Mouse (Mus musculus) mouse embryonic stem cell (cell line): Measurements from ENCODE around the gene Rab40c.

Source experiments
- in situ Hi-C, 2 experiments: fragments of 300-500 bp; cut with MboI; formaldehyde crosslinking; loops; 1 replicate in 1 of 2; 3 replicates in 1 of 2; pipeline ENCODE4 v1.14.3; 2019 to 2020; ENCODE audit warnings: low sequenced_read_pairs in 2 of 2, low pct_unique_long_range_greater_than_20kb in 1 of 2, mixed read lengths in 1 of 2; ENCODE audit not compliant: unreplicated experiment in 1 of 2

Gene Rab40c

DNA sequence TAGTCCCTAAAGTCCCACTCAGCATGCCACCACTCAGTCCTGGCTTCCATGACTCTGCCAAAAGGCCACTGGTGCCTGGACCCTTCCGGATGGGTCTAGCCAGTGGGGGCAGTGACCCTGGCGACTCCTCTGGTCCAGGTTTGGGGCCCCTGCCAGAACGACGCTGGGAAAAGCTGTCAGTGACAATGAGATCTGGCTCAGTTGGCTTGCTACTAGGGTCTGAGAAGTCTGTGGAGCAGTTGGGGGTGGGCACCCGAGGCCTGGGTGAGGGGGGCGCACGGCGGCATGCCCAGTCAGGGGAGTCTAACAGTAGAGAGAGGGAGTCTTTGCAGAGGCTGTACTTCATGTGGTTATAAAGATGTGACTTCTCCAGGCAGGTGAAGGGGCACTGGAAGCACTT is 28.5 kb upstream of the Rab40c start:
- in situ Hi-C loops = no loop called here

DNA sequence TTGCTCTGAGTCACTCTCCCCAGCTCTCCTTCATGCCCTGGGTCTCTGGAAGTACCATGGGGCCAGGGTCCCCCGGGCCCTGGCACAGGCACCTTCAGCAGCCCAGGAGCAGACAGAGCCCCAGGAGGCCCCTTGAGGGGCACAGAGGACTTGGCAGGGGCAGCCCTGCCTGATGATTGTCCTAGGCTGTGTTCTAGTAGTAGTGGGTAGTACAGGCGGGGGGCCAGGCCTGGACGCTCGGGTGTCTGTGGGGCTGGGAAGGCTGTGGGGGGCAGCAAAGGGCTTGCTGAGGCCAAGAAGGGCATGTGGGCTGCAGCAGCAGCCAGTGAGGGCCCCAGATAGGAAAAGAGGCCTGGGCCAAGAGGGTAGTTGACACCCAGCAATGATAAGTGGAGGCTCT is 28.0 kb upstream of the Rab40c start:
- in situ Hi-C loops = no loop called here

DNA sequence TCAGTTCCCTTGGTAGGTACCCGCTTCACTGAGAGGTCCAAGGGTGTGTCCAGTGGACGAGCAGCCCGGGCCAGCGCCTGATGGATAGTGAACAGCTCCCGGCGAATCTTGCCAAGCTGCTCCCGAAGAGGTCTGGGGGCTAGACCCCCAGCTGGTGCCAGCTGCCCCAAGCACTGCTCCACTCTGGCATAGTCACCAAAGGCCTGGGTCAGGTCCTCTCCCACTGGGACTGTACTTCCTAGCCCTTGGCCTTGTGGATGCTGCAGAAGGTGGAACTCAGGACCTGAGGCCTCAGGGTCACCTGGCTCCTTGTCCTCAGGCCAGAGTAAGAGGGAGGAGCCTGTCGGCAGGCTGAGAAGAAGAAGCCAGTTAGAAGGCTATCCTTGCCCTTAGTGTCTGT is 27.4 kb upstream of the Rab40c start:
- in situ Hi-C loops = no loop called here

DNA sequence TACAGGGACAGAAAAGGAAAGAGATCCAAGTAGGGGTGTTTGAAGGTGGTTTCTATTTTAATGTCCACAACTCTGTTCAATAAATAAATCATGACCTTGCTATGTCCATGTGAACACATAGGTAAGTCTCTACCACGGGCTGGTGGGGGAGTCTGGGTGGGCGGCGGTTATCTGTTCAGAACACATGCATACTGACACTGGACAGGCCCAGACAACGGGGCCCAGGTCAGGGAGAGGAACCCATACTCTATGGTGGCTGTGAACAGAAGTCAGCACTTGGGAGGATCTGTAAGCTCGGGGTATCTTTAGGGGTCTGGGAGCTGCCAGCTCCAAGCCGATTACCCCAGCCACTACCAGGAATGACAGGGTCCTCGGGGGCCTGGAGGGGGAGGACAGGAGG is 26.8 kb upstream of the Rab40c start:
- in situ Hi-C loops = no loop called here

DNA sequence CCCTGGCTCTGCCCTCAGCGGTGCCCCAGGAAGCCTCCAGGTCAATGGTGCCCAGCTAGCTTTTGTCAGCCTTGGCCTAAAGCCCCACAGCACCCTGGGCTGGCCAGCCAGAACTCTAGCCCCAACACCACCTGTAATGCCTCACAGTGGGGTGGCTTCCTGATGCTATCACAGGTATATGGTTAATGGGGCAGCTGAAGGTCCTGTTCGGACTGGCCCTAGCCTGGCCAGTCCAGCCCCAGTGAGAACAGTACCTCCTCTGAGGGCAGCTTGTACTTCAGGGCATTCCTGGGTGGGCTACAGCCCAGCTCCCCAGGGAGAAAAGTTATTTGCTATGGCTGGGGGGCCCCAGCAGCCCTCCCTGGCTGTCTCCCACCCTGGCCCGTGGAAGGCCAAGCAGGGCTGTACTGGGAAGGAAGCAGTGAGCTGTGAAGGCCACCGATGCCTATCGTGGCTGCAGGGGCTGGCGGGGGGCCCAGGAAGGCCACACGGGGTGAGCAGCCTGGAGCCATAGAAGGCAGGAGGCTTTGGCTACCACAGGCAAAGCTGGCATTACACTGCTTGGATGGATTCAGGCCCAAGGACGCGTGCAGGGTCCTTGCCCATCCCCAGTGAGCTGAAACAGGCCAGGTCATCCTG is 26.1 kb upstream of the Rab40c start:
- in situ Hi-C loops = no loop called here

DNA sequence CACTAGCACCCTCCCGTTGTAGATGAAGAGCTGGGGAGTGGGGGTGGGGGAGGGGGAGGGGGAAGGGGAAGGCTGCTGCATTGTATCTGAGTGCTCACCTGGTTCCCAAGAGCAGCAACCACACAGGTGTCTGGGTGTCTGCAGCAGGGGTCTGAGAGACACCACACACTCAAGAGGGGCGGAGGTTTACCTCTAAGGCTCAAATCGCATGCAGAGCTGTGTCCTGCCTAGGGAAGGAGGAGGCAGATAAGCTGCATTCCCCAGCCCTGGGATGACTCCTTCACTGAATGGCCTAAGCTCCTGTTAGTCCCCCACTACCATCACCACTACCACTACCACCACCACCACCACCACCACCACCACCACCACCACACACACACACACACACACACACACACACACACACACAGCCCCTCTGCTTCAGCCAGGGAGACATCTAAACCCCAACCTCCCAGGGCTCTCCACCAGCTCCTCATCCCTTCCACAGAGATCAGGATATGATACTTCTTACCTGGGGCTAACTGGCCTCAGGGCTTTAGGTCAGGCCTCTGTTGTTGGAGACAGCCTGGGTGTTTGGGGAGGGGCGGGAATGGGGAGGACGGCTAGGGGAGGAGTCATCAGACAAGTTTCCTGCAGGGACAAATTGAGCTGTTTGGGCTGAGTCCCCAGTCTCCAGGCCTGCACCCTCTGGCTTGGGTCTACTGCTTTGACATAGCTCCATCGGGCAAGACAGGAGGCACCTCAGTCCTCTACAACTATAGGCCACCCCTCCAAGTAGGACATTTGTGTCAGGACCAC is 25.0 kb upstream of the Rab40c start, which contains the start of the genes Pigq and Nhlrc4:
Gene Pigq (minus strand): TSS at position 571 of the 798 bp plus-strand sequence.
Gene Nhlrc4 (minus strand): TSS at position 596 of the 798 bp plus-strand sequence.
- in situ Hi-C loops = no loop called here

DNA sequence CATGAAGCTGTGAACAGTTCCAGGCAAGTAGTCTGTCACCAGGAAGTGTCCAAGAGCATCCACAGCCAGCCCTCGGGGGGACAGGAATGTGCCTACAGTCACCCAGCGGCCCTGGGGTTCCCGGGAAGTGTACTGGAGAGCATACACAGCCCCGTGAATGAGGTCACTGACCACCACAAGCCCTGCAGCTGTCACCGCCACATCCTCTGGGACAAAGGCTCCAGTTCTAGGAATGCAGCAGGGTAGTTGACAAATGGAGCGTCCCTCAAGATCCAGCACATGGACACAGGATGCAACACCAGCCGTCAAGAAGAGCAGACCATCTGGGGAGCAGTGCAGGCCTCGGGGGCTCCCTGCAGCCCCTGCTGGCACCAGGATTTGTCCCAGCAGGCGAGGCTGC is 24.2 kb upstream of the Rab40c start:
- in situ Hi-C loops = no loop called here

DNA sequence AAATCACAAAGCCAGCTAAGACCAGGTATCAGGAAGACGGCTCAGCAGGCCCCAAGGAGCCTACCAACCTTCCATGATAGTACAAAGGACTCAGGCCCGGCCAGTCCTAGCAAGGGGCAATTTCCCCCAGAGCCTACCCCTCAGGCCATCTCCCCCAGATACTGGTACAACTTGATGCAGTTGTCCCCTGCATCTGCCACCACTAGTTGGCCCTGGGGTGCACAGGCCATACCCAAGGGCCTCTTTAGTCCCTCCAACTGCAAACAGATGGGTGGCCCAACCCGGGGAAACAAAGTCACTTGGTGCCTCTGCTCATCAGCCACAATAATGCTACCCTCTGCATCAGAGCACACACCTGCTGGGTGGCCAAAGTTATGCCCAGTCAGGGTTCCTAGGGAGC is 23.7 kb upstream of the Rab40c start:
- in situ Hi-C loops = no loop called here

DNA sequence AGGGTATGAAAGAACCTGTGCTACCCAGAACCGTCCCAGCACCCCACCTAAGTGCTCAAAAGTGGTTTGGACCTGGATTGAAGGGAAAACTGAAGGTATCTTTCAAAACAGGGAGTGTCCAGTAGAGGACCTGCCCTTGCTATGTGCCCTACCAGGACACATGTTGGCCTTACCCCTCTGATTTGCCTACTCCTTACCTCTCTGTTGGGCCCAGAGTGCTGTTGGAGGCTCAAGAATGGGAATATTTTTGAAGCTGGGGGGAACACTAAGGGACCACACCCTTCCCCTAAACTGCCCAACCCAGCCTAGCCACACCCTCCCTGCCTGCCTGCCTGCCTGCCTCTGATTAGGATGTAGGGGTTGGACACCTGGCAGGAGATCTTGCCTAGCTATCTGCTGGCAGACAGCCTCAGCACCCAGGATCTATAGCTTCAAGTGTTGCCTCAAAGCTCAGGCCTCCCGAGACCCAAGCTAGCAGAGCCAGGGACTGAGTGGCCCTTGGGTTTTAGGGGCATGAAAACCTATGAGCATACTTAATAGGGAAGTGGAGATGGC is 23.1 kb upstream of the Rab40c start:
- in situ Hi-C loops = no loop called here

DNA sequence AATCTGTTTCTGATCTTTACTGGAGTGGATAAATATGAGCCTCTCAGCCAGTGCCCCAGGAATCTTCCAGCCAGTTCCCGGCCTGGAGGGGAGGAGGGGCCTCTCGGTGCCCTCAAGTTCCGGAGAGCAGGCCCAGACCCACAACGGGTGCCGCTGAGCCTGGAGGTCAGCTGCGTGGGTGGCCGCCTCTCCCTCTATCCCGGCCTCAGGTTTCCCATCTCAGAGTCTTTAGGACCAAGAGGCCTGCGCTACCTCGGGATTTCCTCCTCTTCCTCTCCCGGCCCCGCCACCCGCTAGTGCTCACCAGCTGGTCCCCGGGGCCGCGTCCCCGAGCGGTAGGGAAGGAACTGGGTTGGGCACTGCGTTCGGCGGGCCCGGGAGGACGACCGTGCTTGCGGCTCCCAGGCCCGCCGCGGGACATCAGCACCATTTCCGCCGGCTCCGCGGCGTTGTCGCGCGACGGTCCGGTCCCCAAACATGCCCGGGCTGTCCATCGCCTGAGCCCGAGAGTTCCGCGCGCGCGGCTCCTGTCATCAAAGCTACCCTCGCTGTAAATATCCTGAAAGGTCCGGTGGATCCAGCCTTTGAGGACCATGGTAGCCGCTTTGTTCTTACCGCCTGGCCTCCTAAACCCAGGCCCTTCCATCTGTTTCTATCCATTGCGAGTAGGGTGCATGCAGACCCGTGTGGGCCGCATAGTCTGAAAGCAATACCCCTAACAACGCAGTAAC is 22.1 kb upstream of the Rab40c start:
- in situ Hi-C loops = no loop called here

DNA sequence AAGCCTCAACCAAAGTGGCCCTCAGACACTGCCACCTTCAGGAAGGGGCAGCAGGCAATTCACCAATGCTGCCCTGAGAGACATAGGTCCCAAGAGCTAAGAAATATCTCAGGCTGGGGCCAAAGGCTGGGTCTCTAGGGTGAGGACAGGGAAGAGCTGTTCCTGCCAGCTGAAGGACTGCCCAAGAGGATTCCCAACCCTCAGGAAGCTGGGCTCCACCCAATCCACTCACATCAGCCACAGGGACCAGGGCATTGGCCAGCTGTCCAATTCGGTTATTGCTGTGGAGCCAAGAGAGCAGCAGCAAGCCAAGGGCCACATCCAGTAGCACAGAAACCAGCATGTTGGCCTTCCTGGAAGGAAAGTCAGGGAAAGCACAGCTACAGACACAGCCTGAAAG is 15.0 kb upstream of the Rab40c start:
- in situ Hi-C loops = no loop called here

DNA sequence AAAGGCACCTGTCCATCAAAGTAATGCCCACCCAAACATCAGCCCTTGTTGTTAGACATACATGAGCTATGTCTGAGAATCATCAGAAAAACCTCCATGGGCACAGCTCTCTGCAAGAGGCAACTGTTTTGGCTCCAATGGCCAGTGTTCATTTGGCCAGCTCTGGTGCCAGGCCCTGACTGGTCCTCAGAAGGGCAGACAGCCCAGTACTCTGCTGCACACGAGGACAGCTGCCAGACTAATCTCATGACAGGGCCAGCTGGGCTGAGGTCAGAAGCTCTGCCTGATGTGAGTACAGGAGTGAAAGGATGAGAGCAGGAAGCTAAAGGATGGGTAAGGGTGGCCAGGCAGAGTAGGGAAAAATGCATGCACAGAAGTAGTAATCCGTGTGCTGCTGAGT is 5.8 kb upstream of the Rab40c start:
- in situ Hi-C loops = no loop called here

DNA sequence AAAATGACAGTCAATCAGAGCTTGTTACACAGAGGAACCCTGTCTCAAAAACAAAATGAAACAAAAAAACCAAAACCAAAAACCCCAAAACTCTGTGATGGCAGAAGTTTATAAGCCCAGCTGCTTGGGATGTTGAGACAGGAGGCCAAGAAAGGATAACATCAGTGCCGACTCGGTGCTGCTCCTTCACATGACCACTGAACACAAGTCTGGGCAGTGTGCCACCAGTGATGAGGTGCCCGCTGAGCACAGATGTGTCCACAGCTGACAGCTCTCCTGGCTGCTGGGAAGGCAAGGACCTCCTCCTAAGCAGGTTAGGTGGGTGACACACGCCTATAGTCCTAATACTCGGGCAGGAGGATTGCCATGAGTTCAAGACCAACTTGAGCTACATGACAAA is 2.6 kb upstream of the Rab40c start:
- in situ Hi-C loops = no loop called here

DNA sequence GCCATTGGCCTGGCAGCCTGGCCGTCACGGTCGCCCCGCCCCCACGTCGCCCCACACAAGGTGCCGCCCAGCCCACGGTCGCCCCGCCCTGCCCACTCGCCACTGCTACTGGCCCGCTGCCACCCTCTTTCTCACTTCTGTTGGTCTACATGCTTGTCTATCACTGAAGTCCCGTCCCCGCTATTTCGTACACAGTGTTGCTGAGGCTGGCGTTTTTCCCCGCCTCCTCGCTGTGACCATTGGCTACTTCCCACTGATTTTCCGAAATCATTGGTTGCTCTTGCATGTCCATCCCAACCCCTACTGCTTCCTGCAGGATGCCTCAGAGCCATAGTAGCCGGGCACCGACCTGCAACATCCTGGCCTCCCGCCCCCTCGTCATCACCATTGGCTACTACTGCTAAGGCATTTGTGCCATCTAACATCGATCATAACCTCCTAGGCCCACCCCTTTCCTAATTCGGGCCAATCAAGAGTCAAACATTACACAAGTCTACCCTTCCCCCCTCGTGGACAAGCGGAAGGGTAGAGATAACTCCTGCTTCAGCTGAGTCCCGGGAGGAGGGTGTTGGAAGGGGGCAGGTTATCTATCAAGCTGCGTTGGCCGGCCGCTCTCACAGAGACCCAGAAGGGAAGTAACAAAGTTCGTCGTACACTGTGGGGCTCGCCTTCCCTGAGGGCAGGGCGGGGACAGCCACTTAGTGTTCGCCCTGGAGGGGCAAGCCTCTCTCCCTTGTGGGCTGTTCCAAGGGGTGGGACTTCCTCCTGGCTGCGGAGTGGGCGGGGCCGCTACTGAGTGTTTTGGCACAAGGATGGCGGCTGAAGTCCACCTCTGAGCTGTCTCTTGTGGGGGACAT is 487 bp upstream of the Rab40c start:
- in situ Hi-C loops = no loop called here

DNA sequence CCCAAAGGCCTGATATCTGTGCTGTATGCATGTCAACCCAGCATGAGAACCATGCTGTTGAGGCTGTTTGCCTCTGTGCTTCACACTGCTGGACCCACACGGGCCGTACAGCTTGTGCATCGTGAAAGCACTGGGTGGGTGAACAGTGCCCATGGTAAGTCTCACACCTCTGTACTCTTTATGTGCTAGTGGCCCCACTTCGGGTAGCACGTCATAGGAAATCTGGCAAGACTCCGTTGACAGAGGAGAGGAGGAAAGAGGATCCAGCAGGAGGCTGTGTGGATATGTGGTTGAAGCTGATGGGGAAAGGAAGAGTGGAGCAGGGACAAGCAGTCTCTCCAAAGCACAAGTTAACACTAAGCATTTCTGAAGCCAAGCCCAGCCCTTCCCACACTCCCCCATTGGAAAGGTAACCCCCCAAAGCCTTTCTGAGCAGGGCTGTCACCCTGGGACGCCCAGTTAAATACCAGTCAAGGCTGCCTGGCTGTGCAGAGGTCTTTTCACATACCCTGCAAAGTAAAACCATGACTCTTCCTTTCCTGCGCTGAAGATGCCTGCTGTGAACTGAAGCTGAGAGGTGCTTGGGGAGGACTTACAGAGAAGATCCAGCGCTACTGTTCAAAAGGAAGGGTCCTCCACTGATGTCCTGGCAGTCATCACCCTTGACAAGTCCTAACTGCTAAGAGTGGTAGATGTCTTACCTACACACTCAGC is 1.3 kb downstream of the Rab40c start:
- in situ Hi-C loops = no loop called here

DNA sequence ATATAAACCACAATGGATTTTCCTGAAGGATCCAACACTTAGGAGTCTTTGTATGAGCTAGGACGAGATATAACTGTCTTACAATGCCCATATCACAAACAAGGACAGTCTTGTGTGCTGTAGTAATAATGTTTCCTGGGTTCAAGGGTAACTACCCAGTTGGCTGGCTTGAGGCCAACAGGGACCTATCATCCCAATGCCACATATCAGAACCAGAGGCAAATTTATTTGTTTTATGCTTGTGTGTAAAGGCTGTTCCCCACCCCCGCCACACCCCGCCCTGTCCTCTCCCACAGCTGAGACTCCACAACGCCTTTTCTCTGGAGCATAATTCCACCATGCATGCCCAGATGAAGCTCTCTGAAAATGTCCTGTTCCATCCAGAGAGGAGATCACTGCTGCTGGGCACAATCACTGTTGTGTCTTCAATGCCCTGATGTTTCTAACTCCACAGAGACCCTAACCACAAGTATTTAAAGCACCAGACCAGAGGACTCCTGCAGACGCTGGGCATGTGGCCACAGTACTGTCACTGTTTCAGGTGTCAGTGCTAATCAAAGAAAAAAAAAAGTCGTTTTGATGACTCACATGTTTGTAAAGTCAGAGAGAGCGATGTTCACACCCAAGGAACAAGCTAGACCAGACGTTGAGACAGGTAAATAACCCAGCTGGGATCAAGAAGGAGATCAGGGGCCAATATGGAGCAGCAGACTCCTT is 2.4 kb downstream of the Rab40c start:
- in situ Hi-C loops = no loop called here

DNA sequence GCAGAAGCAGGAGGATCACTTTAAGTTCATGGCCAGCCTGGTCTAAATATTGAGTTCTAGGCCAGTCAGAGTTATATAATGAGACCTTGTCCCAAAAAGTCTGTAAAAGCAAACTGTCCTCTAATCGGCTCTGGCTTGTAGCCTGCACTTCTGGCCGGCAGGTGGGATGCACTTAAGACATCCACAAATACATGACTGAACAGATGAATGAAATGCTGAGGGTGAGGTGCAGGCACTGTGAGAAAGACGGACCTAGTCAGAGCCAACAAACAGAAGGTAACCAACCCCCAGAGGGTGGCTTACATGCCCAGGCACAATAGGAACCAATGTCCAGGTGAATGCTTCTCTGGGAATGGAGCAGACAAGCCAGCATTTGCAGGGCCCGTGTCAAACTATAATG is 5.2 kb downstream of the Rab40c start:
- in situ Hi-C loops = no loop called here
